Mouse (Mus musculus) urinary bladder, postnatal 25 days (tissue): ENCODE measurements around the gene Fbp1.
"Not testable (repeated sequence)": the region's sequence is repeated elsewhere in the genome, so short reads cannot be mapped to it uniquely, and the experiment has no call there.

ENCODE experiments used
- DNase-seq: peaks from one replicate; pipeline ENCODE4 v3.0.0; 2022; ENCODE audit warnings: low spot score

The Fbp1 gene

DNA sequence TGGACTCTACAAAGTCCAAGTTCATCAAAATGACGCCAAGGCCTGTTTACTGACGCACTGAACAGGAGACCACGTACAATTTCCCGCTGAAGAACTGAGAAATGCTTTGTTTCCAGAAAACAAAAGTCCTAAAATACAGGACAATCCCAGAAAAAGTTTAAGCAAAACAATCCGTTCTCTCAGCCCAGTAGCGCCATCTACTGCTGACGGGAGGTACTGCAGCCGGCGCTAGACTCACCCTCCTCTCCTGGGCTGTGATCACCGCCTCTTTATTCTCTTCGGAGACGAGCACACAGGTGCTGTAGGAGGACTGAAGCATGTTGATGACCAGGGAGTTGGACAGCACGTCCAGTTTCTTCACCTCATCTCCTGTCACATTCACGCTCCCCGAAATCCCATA, 33.4 kb downstream of the Fbp1 start:
- DNase-seq = peak; percentile 78

GRCm38 (mm10) chr13:62833341-62833740, 54.7 kb downstream of the Fbp1 start:
- no peak for DNase-seq

DNA sequence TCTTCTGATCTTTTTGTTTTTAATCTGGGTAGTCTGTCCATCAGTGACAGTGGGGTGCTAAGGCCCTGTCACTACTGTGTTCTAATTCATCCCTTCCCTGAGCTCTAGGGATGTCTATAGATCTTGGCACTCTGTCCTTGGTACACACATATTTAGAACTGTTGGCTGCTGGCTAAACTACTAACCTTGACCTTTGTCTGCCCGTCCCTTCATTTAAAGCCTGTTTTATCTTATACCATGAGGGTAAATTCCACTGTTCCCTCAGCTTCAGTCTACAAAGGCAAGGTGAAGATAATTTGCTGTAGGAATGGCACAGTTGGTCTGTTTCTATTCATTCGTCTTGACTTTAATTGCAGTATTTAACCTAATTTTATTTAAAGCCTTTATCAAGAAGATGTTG, 55.8 kb downstream of the Fbp1 start:
- no peak for DNase-seq

DNA sequence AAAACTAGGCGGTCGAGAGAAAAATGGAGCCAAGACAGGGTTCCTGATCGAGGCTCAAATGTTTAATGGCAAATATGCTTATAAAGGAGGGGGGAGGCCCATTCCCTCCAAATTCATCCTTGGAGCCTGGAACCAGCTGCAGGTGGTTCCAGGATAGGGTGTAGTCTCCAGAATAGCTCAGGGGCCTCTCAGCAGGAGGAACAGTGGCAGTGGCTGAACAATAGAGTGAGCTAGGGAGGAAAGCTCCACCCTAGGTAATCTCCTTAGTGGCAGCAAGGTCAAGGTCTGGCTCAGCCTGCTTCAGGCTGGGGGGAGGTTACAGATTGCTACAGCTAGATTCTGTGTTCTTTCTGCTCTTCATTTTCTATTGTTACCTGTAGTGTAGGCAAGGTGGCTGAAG, 72.4 kb downstream of the Fbp1 start:
- not testable (repeated sequence) for DNase-seq
